Mouse (Mus musculus): Measurements from ENCODE around the gene Pcdh17.

The Pcdh17 gene

DNA sequence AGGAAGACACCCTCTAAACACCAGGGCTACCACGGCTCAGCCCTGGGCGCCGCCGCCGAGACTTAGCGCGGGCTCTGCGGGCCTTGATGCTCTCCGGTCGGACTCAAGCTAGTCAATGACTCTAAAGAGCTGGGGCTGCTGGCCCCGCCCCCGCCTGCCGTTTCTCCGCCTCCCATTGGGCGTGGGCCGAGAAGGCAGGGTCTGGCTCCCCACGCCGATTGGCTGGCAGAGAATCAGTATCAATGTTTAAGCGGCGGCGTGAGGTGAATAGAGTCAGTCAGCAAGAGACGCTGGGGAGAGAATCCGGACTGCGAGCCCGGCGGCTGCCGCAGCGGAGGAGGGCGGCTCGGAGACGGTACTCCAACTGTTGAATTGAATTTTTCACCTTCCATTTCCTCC, at the start of gene Pcdh17:
Gene Pcdh17, plus strand, starts transcription at position 276 of the 399 bp plus-strand sequence.
- ChIA-PET POLR2A (interaction anchor here in 1 of 4 experiments (0.7 to 1.7 kb wide), 4 partner anchors 13 to 697 kb away, joined by 3 to 8 read pairs (median 3); no protein-coding TSS in a partner anchor), CTCF (no interaction called here)

DNA sequence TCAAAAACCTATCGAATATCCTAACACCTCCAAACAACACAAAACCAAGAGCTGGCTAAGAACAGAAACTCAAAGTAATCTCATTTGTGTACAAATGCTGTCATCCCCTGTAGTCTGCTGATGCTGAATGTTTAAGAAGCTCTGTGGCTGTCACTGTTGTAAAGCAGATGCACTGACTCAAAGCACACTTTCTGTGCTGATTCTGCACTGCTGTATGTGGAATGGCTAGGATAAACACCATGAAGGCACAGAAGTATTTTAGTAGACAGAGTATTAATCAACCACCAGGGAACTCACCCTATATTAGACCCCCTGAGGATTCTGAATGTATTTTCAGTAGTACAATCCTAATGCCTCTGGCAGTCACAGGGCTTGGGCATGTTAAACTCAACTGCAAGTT, 46.2 kb upstream of the Pcdh17 start:
- ChIA-PET CTCF (no interaction called here), POLR2A (no interaction called here)

DNA sequence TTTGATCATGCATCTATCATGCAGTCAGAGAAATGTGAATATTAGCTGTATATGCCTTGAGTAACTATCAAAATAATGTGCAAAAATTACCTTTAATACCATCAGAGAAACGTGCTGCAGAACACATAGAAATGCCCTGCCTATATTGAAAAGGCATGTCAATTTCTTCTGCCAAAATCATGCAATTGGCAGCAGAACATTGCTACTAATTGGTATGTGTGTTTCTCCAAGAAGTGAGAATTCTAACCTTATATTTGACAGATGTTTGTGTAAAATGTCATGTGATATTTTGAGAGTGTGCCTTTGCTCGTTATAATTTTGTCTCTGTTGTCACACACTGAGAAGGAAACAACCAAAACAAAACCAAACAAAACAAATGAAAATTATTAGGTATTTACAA, 18.6 kb upstream of the Pcdh17 start:
- CTCF ChIA-PET: interaction anchor here in 2 of 4 experiments (0.6 kb wide), 3 partner anchors 168 to 911 kb away, joined by 5 to 7 read pairs (median 6); no protein-coding TSS in a partner anchor

DNA sequence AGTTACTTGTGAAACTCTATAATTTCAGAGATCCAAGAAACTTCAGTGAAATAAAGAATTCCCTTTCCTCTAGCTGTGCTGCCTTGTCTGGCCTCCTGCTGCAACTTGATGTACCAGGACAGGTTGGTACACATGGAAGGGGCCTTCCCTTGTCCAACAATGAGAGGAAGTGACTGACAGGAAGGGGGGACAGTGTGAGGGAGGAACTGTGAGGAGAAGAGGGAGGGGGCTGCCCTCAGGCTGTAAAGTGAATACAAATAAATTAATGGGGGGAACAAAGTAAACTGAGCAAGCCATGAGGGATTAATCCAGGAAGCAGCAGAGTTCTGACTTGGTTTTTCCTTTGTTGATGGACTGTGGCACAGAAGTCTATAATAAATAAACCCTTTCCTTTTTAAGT, 16.7 kb upstream of the Pcdh17 start:
- ChIA-PET POLR2A (no interaction called here), CTCF (no interaction called here)

More for the DNA sequence above, 18.6 kb upstream of the Pcdh17 start:
- POLR2A ChIA-PET: no interaction called here

DNA sequence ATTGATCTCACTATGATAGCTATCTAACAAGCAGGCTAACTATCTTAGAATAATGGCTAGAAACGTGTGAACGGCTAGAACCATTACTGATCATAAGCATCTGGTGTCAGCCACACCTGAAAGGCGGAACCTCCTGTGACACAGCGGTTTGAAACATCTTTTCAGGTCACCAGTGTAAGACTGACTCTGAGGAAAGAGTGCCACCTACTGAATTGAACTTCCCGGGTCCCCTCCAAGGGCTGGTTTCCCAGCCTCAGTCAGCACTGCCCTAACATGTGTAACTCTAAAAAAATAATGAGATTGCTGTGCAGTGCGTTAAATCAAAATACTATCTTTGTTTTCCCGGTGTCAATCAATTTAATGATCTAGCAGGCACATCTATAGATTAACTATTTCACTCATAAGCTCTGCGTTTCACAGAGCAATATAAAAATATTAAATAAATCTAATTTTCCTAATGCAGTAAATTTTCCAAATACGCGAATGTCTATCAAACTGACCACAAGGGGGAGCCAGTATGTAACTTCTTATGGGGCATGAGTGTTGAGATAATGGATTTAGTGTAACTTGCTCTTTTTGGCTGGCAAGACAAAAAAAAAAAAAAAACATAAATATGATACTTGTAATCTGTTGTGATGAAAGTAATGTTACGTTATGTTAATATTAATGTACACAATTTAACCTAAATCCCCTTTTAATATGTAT, 5.1 kb upstream of the Pcdh17 start:
- ChIA-PET POLR2A (interaction anchor here in 1 of 4 experiments (0.7 kb wide), 1 partner anchor 129 kb away, joined by 5 read pairs; no protein-coding TSS in a partner anchor), CTCF (interaction anchor here in 1 of 4 experiments (0.9 to 1.0 kb wide), 2 partner anchors 8 to 11 kb away, joined by 3 read pairs; no protein-coding TSS in a partner anchor)

DNA sequence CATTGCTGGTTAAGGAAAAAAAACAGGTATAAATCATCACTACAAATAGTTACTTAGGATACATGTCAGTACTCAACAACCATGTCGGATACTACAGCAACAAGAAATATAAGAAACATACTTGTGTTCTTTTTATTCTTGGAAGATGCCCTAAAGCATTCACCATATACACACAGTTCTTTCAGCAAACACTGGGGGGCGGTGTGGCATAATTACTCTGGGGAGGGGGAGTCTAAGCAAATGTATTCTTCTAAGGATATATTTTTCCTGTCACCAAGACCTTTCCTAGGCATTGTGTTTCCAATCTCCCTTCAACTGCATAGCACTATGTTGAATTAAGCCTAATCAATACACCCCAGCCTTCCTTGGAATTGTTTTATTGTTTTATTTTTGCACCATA, 2.5 kb upstream of the Pcdh17 start:
- POLR2A ChIA-PET: no interaction called here

DNA sequence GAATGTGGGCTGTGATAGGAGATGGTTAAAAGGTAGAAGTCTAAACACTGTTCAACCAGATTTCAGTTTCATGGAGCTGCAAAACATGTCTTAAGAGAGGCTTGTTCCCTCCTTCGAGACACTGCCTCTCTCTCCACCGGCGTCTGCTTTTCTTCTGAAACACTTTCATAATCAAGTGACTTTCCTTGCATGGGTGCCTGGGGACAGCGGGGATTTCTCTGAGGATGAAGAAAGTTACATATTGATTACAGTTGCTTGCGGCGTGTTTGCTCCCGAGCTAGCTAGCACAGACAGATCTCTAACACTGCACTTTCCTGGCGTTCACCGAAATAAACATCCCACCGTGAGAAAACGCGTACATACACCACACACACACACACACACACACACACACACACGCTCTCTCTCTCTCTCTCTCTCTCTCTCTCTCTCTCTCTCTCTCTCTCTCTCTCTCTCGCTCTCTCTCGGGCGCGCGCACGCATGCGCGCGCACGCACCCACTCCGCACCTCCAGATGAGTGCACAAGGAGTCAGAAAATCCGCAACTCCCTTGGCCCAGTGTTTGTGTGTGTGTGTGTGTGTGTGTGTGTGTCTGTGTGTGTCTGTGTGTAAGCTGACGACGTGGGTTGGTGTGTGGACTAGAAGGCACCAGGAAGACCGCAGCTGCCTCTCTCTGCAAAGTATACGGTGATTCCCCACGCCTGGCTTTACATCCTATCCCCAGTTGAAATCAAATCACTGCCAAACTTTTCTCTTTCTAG, 655 bp upstream of the Pcdh17 start:
- CTCF ChIA-PET: interaction anchor here in 1 of 4 experiments (0.6 kb wide), 1 partner anchor 561 kb away, joined by 3 read pairs; no protein-coding TSS in a partner anchor
- POLR2A ChIA-PET: interaction anchor here in 1 of 4 experiments (1.0 to 1.7 kb wide), 3 partner anchors 13 to 698 kb away, joined by 3 read pairs; no protein-coding TSS in a partner anchor

More for the DNA sequence above, 2.5 kb upstream of the Pcdh17 start:
- CTCF ChIA-PET: no interaction called here

DNA sequence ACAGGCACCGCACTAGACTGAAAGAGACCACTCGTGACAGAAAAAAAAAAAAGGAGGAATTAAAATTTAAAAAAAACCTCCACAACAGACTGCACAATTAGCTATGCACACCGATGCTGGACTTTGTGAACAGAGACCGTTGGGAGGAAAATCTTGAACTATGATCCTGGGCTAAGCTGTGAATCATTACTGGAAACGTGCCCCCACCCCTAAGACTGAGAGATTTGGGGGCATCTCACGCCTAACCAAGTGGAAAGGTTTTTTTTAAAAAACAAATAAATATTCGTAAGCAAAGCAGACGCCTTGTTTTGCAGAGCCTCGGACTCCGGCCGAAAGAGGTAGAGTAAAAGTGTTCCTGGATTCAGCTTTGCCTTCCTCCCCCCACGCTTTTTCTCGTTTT, 398 bp downstream of the Pcdh17 start:
- ChIA-PET POLR2A (interaction anchor here in 1 of 4 experiments (0.6 to 1.7 kb wide), 6 partner anchors 11 to 697 kb away, joined by 3 to 8 read pairs (median 3); no protein-coding TSS in a partner anchor), CTCF (no interaction called here)

DNA sequence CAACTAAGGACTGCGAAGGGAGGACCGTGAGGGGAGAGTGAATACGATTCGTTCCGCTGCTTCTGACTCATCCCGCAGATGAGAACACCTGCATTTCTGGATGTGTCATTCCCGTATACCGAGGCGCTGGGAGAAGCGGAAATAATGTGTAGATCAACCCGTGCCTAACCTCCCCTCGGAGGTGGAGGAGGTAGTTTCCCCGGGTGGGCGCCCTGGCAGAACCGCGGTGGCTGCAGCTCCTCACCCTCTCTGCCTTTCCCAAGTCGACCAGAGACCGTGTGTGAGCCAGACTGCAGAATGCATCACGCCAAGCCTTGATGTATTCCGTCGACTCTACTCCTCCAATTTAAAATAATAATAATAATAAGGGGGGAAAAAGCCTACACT, 906 bp downstream of the Pcdh17 start:
- POLR2A ChIA-PET: interaction anchor here in 1 of 4 experiments (0.6 to 1.7 kb wide), 4 partner anchors 10 to 244 kb away, joined by 3 to 8 read pairs (median 4); no protein-coding TSS in a partner anchor
- CTCF ChIA-PET: no interaction called here

DNA sequence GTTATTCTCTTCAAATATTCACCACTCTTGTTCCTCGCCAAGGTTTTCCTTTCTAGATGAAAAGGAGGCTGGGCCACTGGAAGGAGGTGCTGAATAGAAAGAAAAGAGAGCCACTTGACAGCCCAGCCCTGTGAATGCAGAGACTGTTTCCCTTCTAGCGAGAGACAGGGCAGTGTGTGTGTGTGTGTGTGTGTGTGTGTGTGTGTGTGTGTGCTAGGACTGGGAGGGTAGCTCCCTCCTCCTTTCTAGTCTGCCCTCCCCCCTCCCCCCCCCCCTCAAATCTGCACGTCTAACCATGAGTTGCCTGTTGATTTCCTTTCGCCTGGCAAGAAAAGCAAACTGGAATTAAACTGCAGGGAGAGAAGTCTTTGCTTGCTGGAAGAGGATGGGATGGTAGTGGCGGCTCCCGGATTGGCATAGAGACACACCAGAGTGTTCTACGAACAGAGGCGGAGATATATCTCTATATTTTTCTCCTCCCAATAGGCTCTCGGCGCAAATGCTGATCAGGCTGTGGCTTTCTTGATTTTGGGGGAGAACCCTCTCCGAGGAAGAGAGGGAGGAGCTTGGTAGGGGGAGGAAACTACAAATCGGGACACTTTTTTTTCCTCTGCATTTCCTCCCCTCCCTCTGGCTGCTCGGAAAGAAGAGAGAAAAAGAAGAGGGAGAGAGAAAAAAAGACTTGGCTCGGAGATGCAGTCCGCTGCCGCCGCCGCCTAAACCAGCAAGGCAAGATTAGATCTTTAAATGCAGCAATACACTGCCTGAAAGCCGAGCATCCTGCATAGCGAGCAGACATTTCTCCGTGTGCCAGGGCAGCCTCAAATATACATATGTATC, 1.5 kb downstream of the Pcdh17 start:
- ChIA-PET CTCF (no interaction called here), POLR2A (no interaction called here)

DNA sequence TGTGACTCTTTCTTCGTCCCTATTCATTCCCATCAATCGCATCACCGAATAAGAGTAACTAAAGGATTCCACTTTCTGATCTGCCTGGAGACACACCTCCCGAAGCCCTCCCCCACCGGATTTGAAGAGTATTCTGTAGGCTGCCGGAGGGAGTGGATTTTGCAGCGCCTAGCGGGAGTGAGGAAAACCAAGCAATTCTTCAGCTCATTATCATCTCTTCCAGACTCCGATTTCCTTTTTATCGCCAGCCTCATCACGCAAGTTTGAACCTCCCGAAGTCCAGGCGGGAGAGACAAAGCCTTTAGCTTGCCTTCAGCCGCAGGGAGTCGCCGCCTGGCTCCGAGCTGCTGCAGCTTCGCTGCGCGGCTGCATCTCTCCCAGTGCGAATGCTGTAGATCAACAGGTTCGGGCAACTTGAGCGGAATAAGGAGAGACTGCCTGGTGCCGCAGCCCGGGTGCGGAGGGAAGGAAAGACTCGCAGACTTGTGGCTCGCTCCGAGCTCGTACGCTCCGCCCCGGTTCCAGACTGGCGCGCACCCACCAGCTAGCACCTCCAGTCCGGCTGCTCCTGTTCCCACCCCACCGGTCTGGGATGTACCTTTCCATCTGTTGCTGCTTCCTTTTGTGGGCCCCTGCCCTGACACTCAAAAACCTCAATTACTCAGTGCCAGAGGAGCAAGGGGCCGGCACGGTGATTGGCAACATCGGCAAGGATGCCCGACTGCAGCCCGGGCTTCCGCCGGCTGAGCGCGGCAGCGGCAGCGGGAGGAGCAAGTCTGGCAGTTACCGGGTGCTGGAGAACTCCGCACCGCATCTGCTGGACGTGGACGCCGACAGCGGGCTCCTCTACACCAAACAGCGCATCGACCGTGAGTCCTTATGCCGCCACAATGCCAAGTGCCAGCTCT, 2.4 kb downstream of the Pcdh17 start:
- CTCF ChIA-PET: no interaction called here
- POLR2A ChIA-PET: no interaction called here

DNA sequence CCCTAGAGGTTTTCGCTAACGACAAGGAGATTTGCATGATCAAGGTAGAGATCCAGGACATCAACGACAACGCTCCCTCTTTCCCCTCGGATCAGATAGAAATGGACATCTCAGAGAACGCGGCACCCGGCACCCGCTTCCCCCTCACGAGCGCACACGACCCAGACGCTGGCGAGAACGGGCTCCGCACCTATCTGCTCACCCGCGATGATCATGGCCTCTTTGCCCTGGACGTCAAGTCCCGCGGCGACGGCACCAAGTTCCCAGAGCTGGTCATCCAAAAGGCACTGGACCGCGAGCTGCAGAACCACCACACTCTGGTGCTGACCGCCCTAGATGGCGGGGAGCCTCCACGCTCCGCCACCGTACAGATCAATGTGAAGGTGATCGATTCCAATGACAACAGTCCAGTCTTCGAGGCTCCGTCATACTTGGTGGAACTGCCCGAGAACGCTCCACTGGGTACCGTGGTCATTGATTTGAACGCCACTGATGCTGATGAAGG, 3.1 kb downstream of the Pcdh17 start:
- ChIA-PET CTCF (interaction anchor here in 1 of 4 experiments (0.5 to 0.7 kb wide), 3 partner anchors 9 to 311 kb away, joined by 3 read pairs; no protein-coding TSS in a partner anchor), POLR2A (interaction anchor here in 1 of 4 experiments (2.1 kb wide), 1 partner anchor 12 kb away, joined by 6 read pairs; no protein-coding TSS in a partner anchor)

DNA sequence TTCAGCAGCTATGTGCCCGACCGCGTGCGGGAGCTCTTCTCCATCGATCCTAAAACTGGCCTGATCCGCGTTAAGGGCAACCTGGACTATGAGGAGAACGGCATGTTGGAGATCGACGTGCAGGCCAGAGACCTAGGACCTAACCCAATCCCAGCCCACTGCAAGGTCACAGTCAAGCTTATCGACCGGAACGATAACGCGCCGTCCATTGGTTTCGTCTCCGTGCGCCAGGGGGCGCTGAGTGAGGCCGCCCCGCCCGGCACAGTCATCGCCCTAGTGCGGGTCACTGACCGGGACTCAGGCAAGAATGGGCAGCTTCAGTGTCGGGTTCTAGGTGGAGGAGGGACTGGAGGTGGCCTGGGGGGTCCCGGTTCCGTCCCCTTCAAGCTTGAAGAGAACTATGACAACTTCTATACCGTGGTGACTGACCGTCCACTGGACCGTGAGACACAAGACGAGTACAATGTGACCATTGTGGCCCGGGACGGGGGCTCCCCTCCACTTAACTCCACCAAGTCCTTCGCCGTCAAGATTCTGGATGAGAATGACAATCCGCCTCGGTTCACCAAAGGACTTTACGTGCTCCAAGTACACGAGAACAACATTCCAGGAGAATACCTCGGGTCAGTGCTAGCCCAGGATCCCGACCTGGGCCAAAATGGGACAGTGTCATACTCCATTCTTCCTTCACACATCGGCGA, 3.7 kb downstream of the Pcdh17 start:
- POLR2A ChIA-PET: interaction anchor here in 1 of 4 experiments (2.1 kb wide), 1 partner anchor 11 kb away, joined by 6 read pairs; no protein-coding TSS in a partner anchor
- CTCF ChIA-PET: interaction anchor here in 1 of 4 experiments (0.5 to 0.7 kb wide), 3 partner anchors 9 to 311 kb away, joined by 3 read pairs; no protein-coding TSS in a partner anchor

DNA sequence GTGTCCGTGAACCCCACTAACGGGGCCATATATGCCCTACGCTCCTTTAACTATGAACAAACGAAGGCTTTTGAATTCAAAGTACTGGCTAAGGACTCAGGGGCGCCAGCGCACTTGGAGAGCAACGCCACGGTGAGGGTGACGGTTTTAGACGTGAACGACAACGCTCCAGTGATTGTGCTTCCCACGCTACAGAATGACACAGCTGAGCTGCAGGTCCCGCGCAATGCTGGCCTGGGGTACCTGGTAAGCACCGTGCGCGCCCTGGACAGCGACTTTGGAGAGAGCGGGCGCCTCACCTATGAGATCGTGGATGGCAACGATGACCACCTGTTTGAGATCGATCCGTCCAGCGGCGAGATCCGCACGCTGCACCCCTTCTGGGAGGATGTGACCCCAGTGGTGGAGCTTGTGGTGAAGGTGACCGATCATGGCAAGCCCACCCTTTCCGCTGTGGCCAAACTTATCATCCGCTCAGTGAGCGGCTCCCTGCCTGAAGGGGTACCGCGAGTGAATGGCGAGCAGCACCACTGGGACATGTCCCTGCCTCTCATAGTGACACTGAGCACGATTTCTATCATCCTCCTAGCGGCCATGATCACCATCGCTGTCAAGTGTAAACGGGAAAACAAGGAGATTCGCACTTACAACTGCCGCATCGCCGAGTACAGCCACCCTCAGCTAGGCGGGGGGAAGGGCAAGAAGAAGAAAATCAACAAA, 4.5 kb downstream of the Pcdh17 start:
- ChIA-PET CTCF (no interaction called here), POLR2A (interaction anchor here in 1 of 4 experiments (2.1 kb wide), 1 partner anchor 10 kb away, joined by 6 read pairs; no protein-coding TSS in a partner anchor)

DNA sequence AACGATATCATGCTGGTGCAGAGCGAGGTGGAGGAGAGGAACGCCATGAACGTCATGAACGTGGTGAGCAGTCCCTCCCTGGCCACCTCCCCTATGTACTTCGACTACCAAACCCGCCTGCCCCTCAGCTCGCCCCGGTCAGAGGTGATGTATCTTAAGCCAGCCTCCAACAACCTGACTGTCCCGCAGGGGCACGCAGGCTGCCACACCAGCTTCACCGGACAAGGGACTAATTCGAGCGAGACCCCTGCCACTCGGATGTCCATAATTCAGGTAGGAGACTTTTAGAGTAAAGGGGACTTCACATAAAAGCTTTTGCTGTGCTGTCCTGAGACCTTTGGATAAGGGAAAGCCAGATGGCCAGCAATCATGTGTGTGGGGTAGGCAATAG, 5.0 kb downstream of the Pcdh17 start:
- ChIA-PET POLR2A (interaction anchor here in 1 of 4 experiments (2.1 kb wide), 1 partner anchor 10 kb away, joined by 6 read pairs; no protein-coding TSS in a partner anchor), CTCF (interaction anchor here in 1 of 4 experiments (0.7 kb wide), 1 partner anchor 10 kb away, joined by 3 read pairs; no protein-coding TSS in a partner anchor)

DNA sequence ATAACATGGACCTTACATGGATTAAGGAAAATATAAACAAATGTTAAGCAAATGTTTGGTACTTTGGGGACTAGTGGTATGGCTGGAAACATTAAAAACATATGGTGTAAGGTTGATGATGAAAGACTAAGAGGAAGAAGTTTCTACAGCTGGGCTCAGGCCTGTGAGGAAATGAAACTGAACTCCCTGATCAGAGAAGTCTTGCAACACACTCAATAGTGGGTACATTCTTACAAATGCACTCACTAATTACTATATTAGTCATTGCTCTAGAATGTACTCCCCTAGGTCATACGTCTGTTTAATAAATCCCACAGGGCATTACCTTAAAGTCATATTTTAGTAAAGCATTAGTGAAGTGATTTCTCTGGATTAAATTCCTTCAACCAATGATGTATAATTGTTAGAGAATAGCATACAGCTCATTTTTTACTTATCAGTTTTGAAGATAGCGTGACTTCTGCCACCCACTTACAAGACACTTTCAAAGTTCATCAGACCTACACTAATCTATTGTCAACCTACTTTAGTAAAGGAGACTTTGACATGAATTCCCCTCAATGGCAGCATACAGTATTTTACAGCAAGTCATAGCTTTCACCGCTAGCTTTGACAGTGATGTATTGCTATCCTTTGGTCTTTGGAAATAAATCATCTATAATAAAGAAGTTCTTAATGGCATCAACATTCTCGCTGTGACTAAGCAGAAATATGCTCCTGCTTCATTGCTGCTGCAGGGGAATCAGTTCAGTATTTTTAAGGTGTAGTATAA, 10.9 kb downstream of the Pcdh17 start:
- CTCF ChIA-PET: no interaction called here
- POLR2A ChIA-PET: interaction anchor here in 1 of 4 experiments (0.6 kb wide), 1 partner anchor 10 kb away, joined by 4 read pairs; no protein-coding TSS in a partner anchor

Measured in embryonic stem cell, embryonic (primary cell).